Mouse (Mus musculus): Measurements from ENCODE around the gene Il22ra2. TPM values are rescaled to one million over a fixed set of nuclear protein-coding genes. Genes with fewer than 3 reads are reported as not detected.

Il22ra2 gene
- polyA plus RNA-seq (2012), result 0.33 and 0.39 TPM in 2 replicates

DNA sequence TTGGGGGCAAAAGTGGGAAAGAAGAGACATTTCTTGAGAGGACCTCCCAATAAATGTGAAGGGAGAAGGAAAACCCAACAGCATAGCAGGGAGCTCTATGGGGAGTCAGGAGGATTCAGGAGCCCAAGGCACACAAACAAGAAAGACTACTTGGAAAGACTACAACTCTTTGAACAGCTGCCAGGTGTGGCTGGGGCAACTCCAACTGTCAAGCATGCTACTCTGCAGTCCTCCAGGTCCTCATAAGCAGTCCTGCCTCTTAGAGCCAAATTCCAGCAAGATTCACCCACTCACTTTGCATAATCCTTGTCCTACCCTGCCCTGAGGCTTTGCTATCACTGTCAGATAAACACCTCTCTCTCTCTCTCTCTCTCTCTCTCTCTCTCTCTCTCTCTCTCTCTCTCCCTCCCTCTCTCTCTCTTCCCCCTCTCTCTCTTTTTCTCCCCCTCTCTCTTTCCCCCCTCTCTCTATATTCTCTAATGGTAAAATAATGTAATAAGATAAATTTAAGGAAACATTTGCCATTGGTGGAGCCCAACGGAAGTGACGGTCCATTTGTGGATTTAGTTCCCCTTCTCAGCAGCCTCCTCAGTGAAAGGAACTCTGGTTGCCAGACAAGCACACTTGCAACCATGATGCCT, at the start of gene Il22ra2:
Il22ra2 (plus strand) TSS at position 591 of the 641 bp plus-strand sequence.

DNA sequence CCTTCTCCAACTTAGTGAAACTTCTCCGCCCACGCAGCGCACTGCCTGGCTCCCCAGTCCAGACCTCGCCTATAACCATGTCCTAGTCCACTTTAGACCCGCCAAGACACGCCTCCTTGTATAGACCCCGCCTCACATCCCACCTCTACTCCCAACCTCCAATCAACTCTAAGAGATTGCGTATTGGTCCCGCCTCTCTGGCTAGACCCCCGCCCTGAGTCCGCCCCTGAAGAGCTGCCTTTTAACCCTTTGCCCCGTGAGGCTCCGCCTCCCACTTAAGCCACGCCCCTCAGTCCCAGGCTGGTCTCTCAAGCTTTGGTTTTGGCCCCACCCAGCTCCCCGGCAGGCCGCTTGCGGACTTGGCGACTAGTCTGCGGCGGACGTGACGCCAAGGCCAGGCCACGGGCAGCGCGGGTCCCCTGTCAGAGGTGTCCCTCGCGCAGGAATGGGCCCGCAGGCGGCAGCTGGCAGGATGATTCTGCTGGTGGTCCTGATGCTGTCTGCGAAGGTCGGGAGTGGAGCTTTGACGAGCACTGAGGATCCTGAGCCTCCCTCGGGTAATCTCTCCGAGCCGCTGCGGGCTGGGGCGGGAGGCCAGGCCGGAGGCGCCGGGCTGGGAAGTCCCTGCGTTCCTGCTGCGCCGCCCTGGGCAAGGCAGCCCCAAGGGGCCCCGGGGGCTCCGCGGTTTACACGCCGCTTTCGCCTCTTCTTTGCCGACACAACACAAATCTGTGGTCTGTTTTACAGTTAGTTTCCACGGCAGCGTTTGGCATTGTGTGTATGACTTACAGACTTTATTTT, 30.0 kb upstream of the Il22ra2 start, which contains the start of gene Ifngr1:
Ifngr1 (plus strand) TSS at position 309 of the 801 bp plus-strand sequence.

Other genes with a start within 250 kb of the Il22ra2 start
- gene Ifngr1, start 30.0 kb upstream of the Il22ra2 start, polyA plus RNA-seq (2012), result 23.6 and 30.4 TPM in 2 replicates
- 0.24 and 0.31 TPM in 2 replicates for gene Il20ra, start 90.6 kb downstream of the Il22ra2 start, polyA plus RNA-seq (2012)
- 18.7 and 26.7 TPM in 2 replicates for gene Slc35d3, start 229.5 kb downstream of the Il22ra2 start, polyA plus RNA-seq (2012)